Mouse (Mus musculus) hematopoietic stem cell, adult 5-6 weeks (primary cell): ENCODE measurements at regions not wholly inside any gene's neighbourhood (a gene's known extent, or its start where the extent isn't known, plus 50 kb on each side); places are given as distances from the start of the nearest gene placed in this dataset.

Experiments used
- ATAC-seq, 2 experiments: fragments of 125-278 bp in 1 of 2; replicated peaks in 1 of 2; 2 replicates each; pipeline ENCODE4 v1.8.0; 2016 to 2017; ENCODE audit warnings: inconsistent platforms in 2 of 2, mild to moderate bottlenecking in 2 of 2, moderate number of reproducible peaks in 2 of 2, low read depth in 1 of 2, moderate TSS enrichment in 1 of 2; ENCODE audit not compliant: low FRiP score in 2 of 2, poor library complexity in 2 of 2, severe bottlenecking in 2 of 2, insufficient read depth in 1 of 2, low TSS enrichment in 1 of 2

GRCm38 (mm10) chr10:70766450-70766849 is 110.7 kb upstream of the Phyhipl start:
- no peak for ATAC-seq

GRCm38 (mm10) chr10:70763206-70763605 is 107.4 kb upstream of the Phyhipl start:
- no peak for ATAC-seq

- no peak for ATAC-seq
Observed at GRCm38 (mm10) chr10:70759686-70760085, 103.9 kb upstream of the Phyhipl start.

- no peak for ATAC-seq
Observed at GRCm38 (mm10) chr10:70751771-70752170, 96.0 kb upstream of the Phyhipl start.

GRCm38 (mm10) chr10:70750356-70751145 is 94.8 kb upstream of the Phyhipl start:
- ATAC-seq, result no peak

GRCm38 (mm10) chr10:70746612-70747011 is 90.8 kb upstream of the Phyhipl start:
- ATAC-seq, result no peak

GRCm38 (mm10) chr10:70741909-70742308 is 86.1 kb upstream of the Phyhipl start:
- no peak for ATAC-seq

GRCm38 (mm10) chr10:70740095-70740494 is 84.3 kb upstream of the Phyhipl start:
- no peak for ATAC-seq

- no peak for ATAC-seq
Observed at GRCm38 (mm10) chr10:70739348-70739966, 83.7 kb upstream of the Phyhipl start.

GRCm38 (mm10) chr10:70738686-70739085 is 82.9 kb upstream of the Phyhipl start:
- no peak for ATAC-seq

- no peak for ATAC-seq
Observed at GRCm38 (mm10) chr10:70733956-70734355, 78.2 kb upstream of the Phyhipl start.

GRCm38 (mm10) chr10:70733478-70733877 is 77.7 kb upstream of the Phyhipl start:
- ATAC-seq, result no peak

- ATAC-seq, result no peak
Observed at GRCm38 (mm10) chr10:70725091-70725490, 69.3 kb upstream of the Phyhipl start.

- no peak for ATAC-seq
Observed at GRCm38 (mm10) chr10:70722783-70723182, 67.0 kb upstream of the Phyhipl start.

- ATAC-seq, result no peak
Observed at GRCm38 (mm10) chr10:70722381-70722780, 66.6 kb upstream of the Phyhipl start.

- no peak for ATAC-seq
Observed at GRCm38 (mm10) chr10:70717464-70717863, 61.7 kb upstream of the Phyhipl start.

- ATAC-seq, result no peak
Observed at GRCm38 (mm10) chr10:70717025-70717424, 61.3 kb upstream of the Phyhipl start.

GRCm38 (mm10) chr10:70713306-70713705 is 57.5 kb upstream of the Phyhipl start:
- no peak for ATAC-seq

- ATAC-seq, result no peak
Observed at GRCm38 (mm10) chr10:70708806-70709205, 53.0 kb upstream of the Phyhipl start.
